Mouse (Mus musculus) NIH3T3 (cell line): ENCODE data around the gene Lrrc30.

Experiments used
- DNase-seq: peaks from one replicate; pipeline ENCODE4 v3.0.0-alpha.2; 2012; ENCODE audit warnings: low read depth

Gene Lrrc30

GRCm38 (mm10) chr17:67632676-67633339, at the start of gene Lrrc30:
Gene Lrrc30 (minus strand): TSS chr17:67632723.
- DNase-seq: no peak

DNA sequence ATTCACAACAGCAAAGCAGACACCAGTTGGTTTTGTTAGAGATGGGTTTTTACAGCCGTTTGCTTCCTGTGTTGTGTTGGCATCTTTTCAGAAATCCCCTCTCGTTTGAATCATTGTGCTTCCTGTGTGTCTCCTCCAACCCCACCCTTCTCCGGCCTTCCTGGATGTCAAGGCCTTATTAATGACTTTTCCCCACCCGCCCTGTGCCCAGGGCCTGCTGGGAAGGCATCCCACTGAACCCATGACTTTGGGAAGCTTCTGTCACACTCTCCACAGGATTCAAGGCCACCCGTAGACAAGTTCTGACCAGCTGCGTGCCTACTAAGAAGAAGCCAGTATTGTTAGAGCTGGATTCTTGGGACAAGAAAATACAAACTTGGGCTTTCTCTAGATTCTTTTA, 48.6 kb upstream of the Lrrc30 start:
- no peak for DNase-seq

GRCm38 (mm10) chr17:67678576-67678975, 46.1 kb upstream of the Lrrc30 start:
- no peak for DNase-seq

DNA sequence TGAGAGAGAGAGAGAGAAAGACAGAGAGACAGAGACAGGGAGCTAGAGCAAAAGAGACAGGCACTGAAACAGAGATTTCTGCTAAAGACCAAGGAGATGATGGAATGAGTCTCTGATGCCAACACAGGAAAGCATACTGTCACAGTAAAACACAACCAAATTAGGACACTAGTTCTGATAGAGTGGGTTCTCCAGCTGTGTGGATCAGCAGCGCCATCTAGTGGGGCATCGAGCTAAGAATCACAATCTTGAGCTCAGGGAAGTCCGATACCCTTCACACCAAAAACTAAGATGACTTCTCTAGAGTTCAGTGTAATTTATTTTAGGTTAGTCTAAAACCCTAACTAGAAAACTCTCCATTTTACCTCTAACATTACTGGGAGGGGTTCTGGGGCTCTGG, 35.5 kb upstream of the Lrrc30 start:
- peak; percentile 80 for DNase-seq

- no peak for DNase-seq
These were observed 34.5 kb upstream of the Lrrc30 start for GRCm38 (mm10) chr17:67666981-67667380.

GRCm38 (mm10) chr17:67664299-67664698, 31.8 kb upstream of the Lrrc30 start:
- no peak for DNase-seq

DNA sequence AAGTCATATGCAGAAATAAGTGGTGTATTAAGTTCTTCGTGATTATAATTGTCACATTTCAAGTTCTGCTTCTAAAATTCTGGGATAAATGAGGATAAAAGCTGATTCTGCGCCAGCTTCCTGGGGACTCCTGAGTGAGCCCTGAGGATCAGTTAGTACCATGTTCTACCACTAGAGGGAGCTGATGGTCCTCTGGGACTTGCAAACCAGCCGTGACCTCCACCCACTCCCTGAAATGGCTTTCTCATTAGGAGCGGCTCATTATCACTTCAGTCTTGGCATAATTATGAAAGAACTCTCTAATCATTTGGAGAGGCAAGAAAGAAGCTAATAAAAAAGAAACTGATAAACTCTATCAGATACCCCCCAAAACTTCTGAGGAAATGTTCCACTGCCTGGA, 19.0 kb upstream of the Lrrc30 start:
- DNase-seq: peak; percentile 79

DNA sequence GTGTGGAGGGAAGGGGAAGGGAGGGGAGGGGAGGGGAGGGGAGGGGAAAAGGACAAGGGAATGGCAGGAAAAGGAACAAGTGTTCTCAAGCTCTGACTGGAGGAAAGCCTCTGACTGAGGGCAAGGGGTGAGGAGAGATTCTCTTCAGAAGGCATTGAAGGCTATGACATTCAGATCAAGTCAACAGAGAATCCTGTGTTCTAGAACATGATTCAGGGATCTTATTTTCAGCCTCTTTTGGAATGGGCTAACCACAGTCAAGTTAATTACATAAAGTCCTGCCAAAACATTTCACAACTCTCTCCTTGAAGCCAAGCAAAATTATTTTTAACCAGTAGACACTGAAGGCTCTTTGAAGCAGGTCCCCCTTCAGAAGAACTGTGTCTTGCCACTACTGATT, 9.1 kb upstream of the Lrrc30 start:
- no peak for DNase-seq

- peak; percentile 40 for DNase-seq
These were observed 5.7 kb upstream of the Lrrc30 start for GRCm38 (mm10) chr17:67638119-67638810.

GRCm38 (mm10) chr17:67636951-67637350, 4.4 kb upstream of the Lrrc30 start:
- DNase-seq: no peak

DNA sequence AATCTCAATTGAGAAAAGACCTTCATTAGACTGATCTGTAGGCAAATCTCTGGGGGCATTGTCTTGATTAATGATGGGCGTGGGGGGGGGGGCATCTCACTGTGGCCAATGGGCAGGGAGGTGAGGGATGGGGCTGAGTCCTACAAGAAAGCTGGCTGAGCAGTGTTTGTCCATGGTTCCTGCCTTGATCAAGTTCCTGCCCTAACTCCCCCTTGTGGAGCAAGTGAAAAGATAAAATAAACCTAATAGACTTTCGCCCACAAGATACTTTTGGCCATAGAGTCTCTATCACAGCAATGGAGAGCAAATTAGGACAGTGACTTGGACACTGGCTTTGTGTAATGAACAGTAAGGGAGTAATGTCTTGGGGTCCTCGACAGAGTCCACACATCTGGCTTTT, 3.8 kb upstream of the Lrrc30 start:
- no peak for DNase-seq

- DNase-seq: no peak
These were observed 2.8 kb downstream of the Lrrc30 start for GRCm38 (mm10) chr17:67629746-67630145.

GRCm38 (mm10) chr17:67629211-67629657, 3.3 kb downstream of the Lrrc30 start:
- no peak for DNase-seq

- no peak for DNase-seq
These were observed 4.0 kb downstream of the Lrrc30 start for GRCm38 (mm10) chr17:67628475-67628874.

DNA sequence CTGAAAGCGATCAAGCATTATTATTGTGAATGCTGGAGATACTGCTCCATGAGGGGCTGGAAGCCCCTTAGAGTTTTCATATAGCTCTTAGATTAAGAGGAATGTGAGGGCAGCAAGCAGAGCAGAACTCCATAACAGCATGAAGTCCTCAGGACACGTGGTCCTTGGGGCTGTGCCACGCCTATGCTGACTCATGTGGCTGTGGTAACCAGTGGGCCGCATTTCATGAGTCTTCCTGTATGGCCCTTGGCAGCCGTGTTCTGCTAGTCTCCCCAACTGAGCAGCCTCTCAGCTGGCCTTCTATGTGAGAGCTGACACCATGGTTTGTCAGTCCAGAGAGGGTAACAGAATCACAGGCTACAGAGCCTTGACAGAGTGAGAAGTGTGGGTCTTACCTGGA, 7.1 kb downstream of the Lrrc30 start:
- peak; percentile 72 for DNase-seq

DNA sequence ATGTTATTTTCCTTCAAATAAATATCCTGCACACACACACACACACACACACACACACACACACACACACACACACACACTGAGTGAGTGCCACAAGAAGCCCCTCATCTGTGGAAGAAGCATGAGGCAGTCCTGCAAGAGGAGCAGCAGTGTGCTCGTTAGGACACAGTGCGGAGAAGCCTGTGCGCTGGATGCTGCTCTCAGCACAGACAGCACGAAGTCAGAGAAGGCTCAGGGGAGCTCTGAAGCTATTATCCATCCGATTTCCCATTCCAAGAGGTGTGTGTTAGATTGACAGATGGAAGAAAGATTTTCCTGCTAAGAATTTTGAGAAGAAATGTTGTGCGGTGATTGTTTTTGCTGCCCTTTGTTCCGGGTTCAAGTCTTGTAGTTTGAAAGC, 13.5 kb downstream of the Lrrc30 start:
- DNase-seq: no peak

- DNase-seq: no peak
These were observed 18.1 kb downstream of the Lrrc30 start for GRCm38 (mm10) chr17:67614381-67614780.

GRCm38 (mm10) chr17:67612576-67612975, 19.9 kb downstream of the Lrrc30 start:
- DNase-seq: no peak

GRCm38 (mm10) chr17:67612151-67612550, 20.4 kb downstream of the Lrrc30 start:
- no peak for DNase-seq

DNA sequence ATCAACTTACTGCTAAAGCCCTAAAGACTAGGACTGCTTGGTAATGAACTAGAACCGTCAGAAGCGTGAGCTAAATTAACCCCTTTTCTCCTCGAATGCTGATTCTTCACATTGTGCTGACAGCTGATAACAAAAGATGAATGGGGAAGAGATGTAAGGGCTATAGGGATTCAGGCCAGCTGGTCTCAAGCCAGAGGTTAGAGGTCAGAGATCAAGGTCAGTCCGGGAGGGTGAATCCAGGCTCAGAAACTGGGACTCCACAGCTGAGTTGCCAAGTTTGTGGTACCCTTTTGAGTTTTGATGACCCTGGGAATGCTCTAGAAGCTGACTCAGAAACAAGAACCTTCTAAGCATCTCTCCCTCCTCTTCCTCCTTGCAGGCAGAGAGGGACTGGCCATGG, 28.1 kb downstream of the Lrrc30 start:
- no peak for DNase-seq

- no peak for DNase-seq
These were observed 30.0 kb downstream of the Lrrc30 start for GRCm38 (mm10) chr17:67602556-67602955.

- peak; percentile 90 for DNase-seq
These were observed 47.5 kb downstream of the Lrrc30 start for GRCm38 (mm10) chr17:67584937-67585579.

GRCm38 (mm10) chr17:67584533-67584932, 48.0 kb downstream of the Lrrc30 start:
- no peak for DNase-seq
